Mouse (Mus musculus) megakaryocyte, embryonic 14.5 days (primary cell): ENCODE data around the gene Ghr.

Source experiments
- FLI1 ChIP-seq: IDR thresholded peaks from 2 replicates; pipeline ENCODE4 v1.6.1; 2012; ENCODE audit warnings: low read length, inconsistent platforms, mixed read lengths
- GATA1 ChIP-seq: IDR thresholded peaks from 3 replicates; pipeline ENCODE4 v1.6.1; 2012; ENCODE audit warnings: mixed read lengths, low read length, inconsistent platforms, borderline replicate concordance

DNA sequence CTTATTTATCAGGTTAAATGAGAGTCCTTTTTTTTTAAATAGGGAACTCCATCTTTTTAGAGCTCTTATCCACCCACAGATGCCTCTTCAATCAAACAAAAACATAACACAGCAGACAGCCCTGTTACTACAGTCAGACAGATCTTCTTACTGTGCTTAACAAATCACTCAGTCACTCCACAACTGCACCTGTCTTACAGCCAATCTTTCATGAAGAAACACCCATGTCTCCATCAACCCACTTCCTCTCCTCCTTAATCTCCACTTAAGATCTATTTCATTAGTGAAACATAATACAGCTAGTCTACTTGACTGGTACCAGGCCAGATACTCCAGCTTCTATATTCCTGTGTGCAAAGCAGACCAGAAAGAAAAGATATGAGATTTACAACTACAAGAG, 153.9 kb downstream of the Ghr start:
- TF ChIP-seq GATA1 (no peak), FLI1 (no peak)
